In the genomic region with DNA sequence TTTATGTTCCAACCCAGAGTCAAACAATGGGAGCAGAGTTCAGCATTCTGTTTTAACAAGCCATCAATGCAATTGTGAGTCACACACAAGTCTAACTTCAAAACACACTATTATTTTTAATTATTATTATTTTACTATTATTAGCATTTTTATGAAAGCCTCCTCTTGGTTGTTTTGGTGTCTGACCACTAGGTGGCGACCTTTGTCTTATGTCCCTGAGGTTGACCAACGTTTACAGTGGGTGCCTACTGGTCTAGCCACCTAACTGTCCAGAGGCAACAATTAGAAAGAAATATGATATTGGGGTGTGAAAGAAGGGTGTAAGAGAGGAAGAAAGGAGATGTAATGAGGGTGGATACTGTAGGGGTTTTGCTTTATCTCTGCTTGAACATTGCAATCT, we compare ENCODE assay signal across 9 mouse cellular contexts.
DNase-seq lines count a peak whose midpoint lies in the region; ATAC-seq and TF ChIP-seq lines count a peak whose summit lies in the region.
"Had no signal": no experiment of that assay in that cellular context is flagged by ENCODE, and none has a peak within 500 bp of the region (broad histone marks: within the 10 kb centered on the region; RNA-seq: fewer than 3 reads in every experiment).

No protein-coding gene starts in this region.

- peak; percentile 44 to 46 for DNase-seq in cerebellum, postnatal 10 days
- no peak for DNase-seq in cerebellum, adult 9-10 months
- peak; percentile 7 to 14 for DNase-seq in left cerebral cortex, adult 2 months (ENCODE audit: extremely low spot score in 1 of 2, low spot score in 2 of 2)
- DNase-seq in left cerebral cortex, postnatal 14 days (ENCODE audit: low spot score in 2 of 2) = no peak
- peak; percentile 3 to 26 for DNase-seq in adrenal gland, postnatal 36 days
- DNase-seq in lung, postnatal 0 days (ENCODE audit: low spot score) = peak; percentile 19
- DNase-seq in right cerebral cortex, postnatal 25 days = no peak
- no peak for DNase-seq in spleen, postnatal 14 days (ENCODE audit: low spot score in 2 of 2)

- no peaks in the 10 kb centered on the region for H3K4me1 ChIP-seq in lung, postnatal 0 days (ENCODE audit: insufficient read depth, low read depth, low read length)

- no peaks in the 10 kb centered on the region for H3K9me3 ChIP-seq in lung, postnatal 0 days (ENCODE audit: low read length)
- H3K9me3 ChIP-seq: G1E had no signal

- H3K4me3 ChIP-seq in left cerebral cortex, adult 2 months = no peak overlapping the region
- no peak overlapping the region for H3K4me3 ChIP-seq in lung, postnatal 0 days (ENCODE audit: low read depth, low read length)

- no peak for TF ChIP-seq EP300 in lung, postnatal 0 days (IDR thresholded peaks at IDR 0.05)

- H3K36me3 ChIP-seq in lung, postnatal 0 days (ENCODE audit: insufficient read depth, low read length) = no peaks in the 10 kb centered on the region
- H3K36me3 ChIP-seq: G1E had no signal

- no peak overlapping the region for H3K9ac ChIP-seq in lung, postnatal 0 days (replicated peaks; ENCODE audit: low read depth)

- TF ChIP-seq CTCF in left cerebral cortex, adult 2 months (IDR thresholded peaks at IDR 0.05) = peak; percentile 63
- peak; percentile 64 for TF ChIP-seq CTCF in lung, postnatal 0 days (IDR thresholded peaks at IDR 0.05)

- no peak overlapping the region for H3K27ac ChIP-seq in left cerebral cortex, adult 2 months
- no peak overlapping the region for H3K27ac ChIP-seq in lung, postnatal 0 days (ENCODE audit: low read length)

- intact Hi-C loops in left cerebral cortex, adult 2 months (cut with DNase I) = loop anchor here (5.0 to 10.0 kb wide), 2 partner anchors 448 to 501 kb away; no protein-coding TSS in a partner anchor
- intact Hi-C loops in left cerebral cortex, postnatal 14 days (cut with DNase I) = no loop called here

- WGBS in lung, postnatal 0 days = 2% methylated on average over 2 of the region's 2 CpGs

- ATAC-seq in lung, postnatal 0 days = no peak

- H3K27me3 ChIP-seq in lung, postnatal 0 days (replicated peaks; ENCODE audit: insufficient read depth, low read length) = no peaks in the 10 kb centered on the region

- H3K4me2 ChIP-seq in lung, postnatal 0 days (replicated peaks; ENCODE audit: low read depth, low read length) = no peak overlapping the region

Comparison
In these comparisons a context has a peak if more than half of its experiments do, and no peak if none do; other contexts are left out.
1. DNase-seq: peak in cerebellum, postnatal 10 days (2 of 2), left cerebral cortex, adult 2 months (2 of 2), adrenal gland, postnatal 36 days (2 of 2) and lung, postnatal 0 days (single experiment); none in cerebellum, adult 9-10 months (single experiment), left cerebral cortex, postnatal 14 days (0 of 2), right cerebral cortex, postnatal 25 days (single experiment) and spleen, postnatal 14 days (0 of 2).